Mouse (Mus musculus) lung, postnatal 0 days (tissue): ENCODE results near the gene Plpp7. TPM values are rescaled to one million over a fixed set of nuclear protein-coding genes. Genes with fewer than 3 reads are reported as not detected.
A peak's percentile ranks its signal among the peaks of the same experiment; 100 is the strongest.

Source experiments
- ATAC-seq: fragments of 200-750 bp; cut with Nextera tagmentation; 2 replicates; pipeline ENCODE4 v1.8.0; 2017; ENCODE audit warnings: moderate library complexity
- DNase-seq: peaks from one replicate; pipeline ENCODE4 v3.0.0-alpha.2; 2016; ENCODE audit warnings: low spot score
- H3K27ac ChIP-seq: fragments of 300-500 bp; sonication (generic); 2 replicates; pipeline ENCODE4 v1.5.1; 2014; ENCODE audit warnings: antibody characterized with exemption, mild to moderate bottlenecking, low read length, mixed read lengths
- H3K27me3 ChIP-seq: fragments of 300-500 bp; sonication (generic); replicated peaks from 2 replicates; pipeline ENCODE4 v1.6.1; 2014; ENCODE audit warnings: low read length, mixed read lengths; ENCODE audit not compliant: insufficient read depth
- H3K36me3 ChIP-seq: fragments of 300-500 bp; sonication (generic); 2 replicates; pipeline ENCODE4 v1.6.1; 2014; ENCODE audit warnings: low read length, mixed read lengths; ENCODE audit not compliant: insufficient read depth
- H3K4me1 ChIP-seq: fragments of 300-500 bp; sonication (generic); 2 replicates; pipeline ENCODE4 v1.6.1; 2014; ENCODE audit warnings: antibody characterized with exemption, low read depth, low read length, mixed read lengths; ENCODE audit not compliant: insufficient read depth
- H3K4me2 ChIP-seq: fragments of 300-500 bp; sonication (generic); replicated peaks from 2 replicates; pipeline ENCODE4 v1.6.1; 2014; ENCODE audit warnings: low read depth, mild to moderate bottlenecking, low read length, moderate library complexity, mixed read lengths
- H3K4me3 ChIP-seq: fragments of 300-500 bp; sonication (generic); 2 replicates; pipeline ENCODE4 v1.5.1; 2014; ENCODE audit warnings: low read depth, low read length
- H3K9ac ChIP-seq: fragments of 300-500 bp; sonication (generic); replicated peaks from 2 replicates; pipeline ENCODE4 v1.6.1; 2014; ENCODE audit warnings: low read depth, mild to moderate bottlenecking
- H3K9me3 ChIP-seq: fragments of 300-500 bp; sonication (generic); 2 replicates; pipeline ENCODE4 v1.6.1; 2016; ENCODE audit warnings: low read length, mixed read lengths
- CTCF ChIP-seq: IDR thresholded peaks from 2 replicates; pipeline ENCODE4 v1.5.1; 2016; ENCODE audit warnings: antibody characterized with exemption, mild to moderate bottlenecking
- EP300 ChIP-seq: IDR thresholded peaks from 2 replicates; pipeline ENCODE4 v1.6.1; 2016; ENCODE audit warnings: antibody characterized with exemption, mild to moderate bottlenecking, control low read depth
- WGBS: fragments of 180-500 bp; shearing (Covaris S2); extraction: QIAGEN DNeasy Blood & Tissue Kit; methylation state at CpG from one replicate; pipeline ENCODE4 v1.1.7; 2014; 5-methylcytosine and 5-hydroxymethylcytosine counted together
- polyA plus RNA-seq: library from polyadenylated mRNA; unstranded; fragments of >200 nt; fragmentation: Nextera tagmentation; extraction: Ambion mirVana; gene quantifications from 2 replicates; pipeline ENCODE4 v1.2.1, GENCODE M21; 2015

The Plpp7 gene
- polyA plus RNA-seq, 1 experiment from 2014 or later = 2.4 TPM

GRCm38 (mm10) chr2:32121150-32121549, 25.8 kb downstream of the Plpp7 start:
- Histone ChIP-seq H3K4me1 (no peaks in the 10 kb centered on the region), H3K4me2 (no peak overlapping the region), H3K4me3 (no peak overlapping the region), H3K9me3 (no peaks in the 10 kb centered on the region), H3K9ac (no peak overlapping the region), H3K36me3 (no peaks in the 10 kb centered on the region), H3K27me3 (no peaks in the 10 kb centered on the region), H3K27ac (no peak overlapping the region)
- no peak for TF ChIP-seq EP300
- no peak for TF ChIP-seq CTCF
- ATAC-seq (no peak), DNase-seq (no peak)
- WGBS = 39% methylated on average over 5 of the region's 5 CpGs

- Histone ChIP-seq H3K27ac (no peak overlapping the region), H3K27me3 (no peaks in the 10 kb centered on the region), H3K36me3 (no peaks in the 10 kb centered on the region), H3K4me1 (no peaks in the 10 kb centered on the region), H3K4me3 (no peak overlapping the region), H3K4me2 (no peak overlapping the region), H3K9me3 (no peaks in the 10 kb centered on the region), H3K9ac (no peak overlapping the region)
- DNase-seq (no peak), ATAC-seq (no peak)
- TF ChIP-seq EP300 = no peak
- TF ChIP-seq CTCF = no peak
- 63% methylated on average over 2 of the region's 2 CpGs for WGBS
Observed at GRCm38 (mm10) chr2:32121785-32122184, 26.5 kb downstream of the Plpp7 start.

- no peak overlapping the region for H3K9ac ChIP-seq
- H3K27ac ChIP-seq = no peak overlapping the region
Observed at GRCm38 (mm10) chr2:32127653-32128535, 32.6 kb downstream of the Plpp7 start.

GRCm38 (mm10) chr2:32128536-32128841, 33.2 kb downstream of the Plpp7 start:
- ATAC-seq = no peak
- Histone ChIP-seq H3K27me3 (no peaks in the 10 kb centered on the region), H3K4me3 (no peak overlapping the region), H3K27ac (no peak overlapping the region), H3K4me2 (no peak overlapping the region), H3K9ac (no peak overlapping the region), H3K4me1 (peaks cover 2% of the 10 kb centered on the region; the same call in 1 of the 2 replicates), H3K36me3 (no peaks in the 10 kb centered on the region), H3K9me3 (no peaks in the 10 kb centered on the region)
- TF ChIP-seq EP300 (no peak), CTCF (no peak)
- DNase-seq = no peak
- 82% methylated on average over 5 of the region's 5 CpGs for WGBS

More at GRCm38 (mm10) chr2:32127653-32128535, 32.6 kb downstream of the Plpp7 start:
- TF ChIP-seq EP300 (no peak), CTCF (no peak)
- no peak overlapping the region for H3K4me2 ChIP-seq
- peaks cover 2% of the 10 kb centered on the region; the same call in 1 of the 2 replicates for H3K4me1 ChIP-seq
- H3K9me3 ChIP-seq = no peaks in the 10 kb centered on the region
- WGBS = 10% methylated on average over 16 of the region's 16 CpGs
- no peak overlapping the region for H3K4me3 ChIP-seq
- no peaks in the 10 kb centered on the region for H3K36me3 ChIP-seq
- DNase-seq (no peak), ATAC-seq (peak; percentile 64)
- no peaks in the 10 kb centered on the region for H3K27me3 ChIP-seq

DNA sequence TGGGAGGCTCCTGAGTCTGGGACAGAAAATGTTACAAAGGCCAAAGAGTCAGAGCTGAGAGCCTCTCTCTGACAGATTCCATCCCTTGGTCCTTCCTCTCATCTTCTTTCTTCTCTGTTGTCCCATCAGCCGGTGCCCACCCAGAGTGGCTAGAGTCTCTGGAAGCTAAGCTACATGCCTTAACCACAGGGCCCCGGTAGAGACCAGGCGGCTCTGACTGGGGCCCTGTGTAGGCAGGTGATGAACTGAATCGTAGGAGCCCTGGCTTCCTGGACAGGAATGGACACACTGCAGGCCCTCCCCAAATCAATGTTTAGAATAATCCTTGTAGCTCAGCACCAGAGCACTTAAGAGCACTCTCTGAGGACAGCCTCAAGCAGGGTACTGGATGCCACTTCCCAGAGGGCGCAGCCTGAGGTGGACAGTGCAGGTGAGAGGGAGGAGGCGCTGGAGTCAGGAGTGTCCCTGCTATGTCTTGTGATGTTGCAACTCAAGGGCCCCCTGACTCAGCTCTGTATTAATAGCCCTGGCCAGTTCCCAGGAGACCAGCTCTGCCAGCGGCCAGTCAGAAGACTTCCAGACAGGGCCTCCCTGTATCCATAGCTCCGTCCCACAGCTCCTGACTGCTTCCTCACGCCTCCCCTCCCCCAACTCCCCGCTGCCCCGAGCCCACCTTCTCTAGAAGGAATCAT, 34.2 kb downstream of the Plpp7 start:
- no peak overlapping the region for H3K4me3 ChIP-seq
- H3K27me3 ChIP-seq = no peaks in the 10 kb centered on the region
- no peak for DNase-seq
- no peak overlapping the region for H3K9ac ChIP-seq
- no peak overlapping the region for H3K4me2 ChIP-seq
- ATAC-seq = peak; percentile 20; the same call in 1 of the 2 replicates
- no peak for TF ChIP-seq EP300
- TF ChIP-seq CTCF = no peak
- no peaks in the 10 kb centered on the region for H3K9me3 ChIP-seq
- H3K27ac ChIP-seq = no peak overlapping the region
- H3K4me1 ChIP-seq = peaks cover 2% of the 10 kb centered on the region; the same call in 1 of the 2 replicates
- 52% methylated on average over 11 of the region's 11 CpGs for WGBS
- no peaks in the 10 kb centered on the region for H3K36me3 ChIP-seq

DNA sequence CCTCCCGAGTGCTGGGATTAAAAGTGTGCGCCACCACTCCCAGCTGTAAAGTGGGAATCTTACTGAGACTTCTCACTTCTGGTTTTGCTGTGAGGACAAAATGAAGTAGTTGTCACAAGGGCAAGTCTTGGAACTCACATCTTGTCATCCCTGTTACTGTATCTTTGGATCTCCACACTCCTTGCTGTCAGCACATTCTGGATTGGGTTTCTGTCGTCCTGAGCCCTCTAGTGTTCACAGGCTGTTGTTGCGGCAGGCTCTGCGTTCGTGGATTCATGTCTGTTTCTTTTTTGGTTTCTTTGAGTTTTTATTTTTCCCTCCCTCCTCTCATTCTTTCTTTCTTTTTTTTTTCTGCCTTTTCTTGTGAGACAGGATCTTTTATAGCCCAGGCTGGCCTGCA, 35.1 kb downstream of the Plpp7 start:
- DNase-seq = peak; percentile 69
- Histone ChIP-seq H3K4me3 (no peak overlapping the region), H3K9ac (no peak overlapping the region), H3K36me3 (no peaks in the 10 kb centered on the region), H3K9me3 (no peaks in the 10 kb centered on the region), H3K4me2 (0 out of 2 replicates have a peak overlapping the region, but pooled peaks have one; percentile 17), H3K27ac (no peak overlapping the region), H3K4me1 (peaks cover 2% of the 10 kb centered on the region; the same call in 1 of the 2 replicates), H3K27me3 (no peaks in the 10 kb centered on the region)
- TF ChIP-seq CTCF (peak; percentile 84), EP300 (no peak)
- 33% methylated on average over 6 of the region's 6 CpGs for WGBS
- no peak for ATAC-seq
